Mouse (Mus musculus) layer of hippocampus, postnatal 25 days (tissue): Measurements from ENCODE around the gene Zfp455. TPM values are rescaled to one million over a fixed set of nuclear protein-coding genes. Genes with fewer than 3 reads are reported as not detected.
"Not testable (repeated sequence)": the region's sequence is repeated elsewhere in the genome, so short reads cannot be mapped to it uniquely, and the experiment has no call there.

Experiments used
- DNase-seq, 2 experiments: peaks; one replicate each; pipeline ENCODE4 v3.0.0; 2022; ENCODE audit warnings: mixed read lengths in 2 of 2, low spot score in 1 of 2; ENCODE audit errors: extremely low spot score in 1 of 2
- total RNA-seq, 2 experiments: library from RNA; stranded (reverse); gene quantifications; 2 replicates each; pipeline ENCODE4 v1.2.3; 2021

Gene Zfp455
- 1 to 10 TPM; 2.8 to 3.2 TPM for total RNA-seq

DNA sequence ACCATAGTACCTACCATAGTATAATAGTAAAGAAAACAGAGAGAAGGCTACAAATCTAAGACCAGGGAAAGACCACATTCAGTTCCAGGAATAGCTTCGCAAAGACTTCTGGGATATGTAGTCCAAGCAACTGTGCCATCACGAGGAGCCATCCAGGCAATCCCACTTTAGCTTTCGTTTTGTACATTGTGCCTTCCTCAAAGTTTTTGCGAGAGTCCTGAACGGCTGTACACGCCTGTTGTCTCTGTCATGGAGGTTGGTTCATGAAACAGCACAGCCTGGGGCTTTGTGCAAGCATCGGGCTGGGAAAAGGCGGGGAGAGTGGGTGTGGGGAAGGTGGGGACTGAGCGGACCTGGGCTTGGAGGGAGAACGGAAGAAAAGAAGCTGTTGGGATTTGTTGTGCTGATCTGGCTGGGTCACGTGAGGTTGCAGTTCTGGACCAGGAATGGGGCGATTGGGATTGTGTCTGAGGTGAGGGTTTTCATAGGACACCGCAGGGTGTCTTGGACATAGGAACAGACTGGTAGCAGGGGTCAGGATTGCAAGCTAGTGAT is at the start of gene Zfp455:
Gene Zfp455, plus strand, starts transcription at position 167 of the 555 bp plus-strand sequence.
- peak; percentile 52 to 57 for DNase-seq

GRCm38 (mm10) chr13:67166122-67166521 is 28.2 kb upstream of the Zfp455 start:
- DNase-seq, result not testable (repeated sequence)

GRCm38 (mm10) chr13:67172991-67173722 is 21.1 kb upstream of the Zfp455 start, which contains the start of gene Rsl1:
Gene Rsl1, plus strand, starts transcription at chr13:67173182.
- DNase-seq, result peak; percentile 44 to 58

- no peak for DNase-seq
Observed at GRCm38 (mm10) chr13:67173723-67174055, 20.6 kb upstream of the Zfp455 start.

DNA sequence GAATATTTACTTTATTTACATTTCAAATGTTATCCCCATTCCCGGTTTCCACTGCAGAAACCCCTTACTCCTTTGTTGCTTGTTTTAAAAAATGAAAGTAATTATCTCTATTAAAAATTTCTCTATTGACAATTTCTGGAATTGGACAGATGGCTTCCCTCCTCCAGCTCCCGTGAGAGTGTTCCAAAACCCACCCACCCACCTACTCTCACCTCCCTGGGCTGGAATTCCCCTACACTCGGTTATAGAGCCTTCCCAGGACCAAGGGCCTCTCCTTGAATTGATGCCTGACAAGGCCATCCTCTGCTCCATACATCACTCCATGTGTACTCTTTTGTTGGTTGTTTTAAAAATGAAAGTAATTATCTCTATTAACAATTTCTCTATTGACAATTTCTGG is 7.3 kb downstream of the Zfp455 start:
- no peak for DNase-seq

GRCm38 (mm10) chr13:67214015-67214607 is 19.8 kb downstream of the Zfp455 start:
- no peak for DNase-seq

Other genes starting within 250 kb of the Zfp455 start
- 1 to 10 TPM; 4.4 to 4.7 TPM for gene Zfp712, start 133.3 kb upstream of the Zfp455 start, total RNA-seq
- gene Zfp708, start 96.5 kb upstream of the Zfp455 start, total RNA-seq, result 1 to 10 TPM; 2.6 to 3.4 TPM
- 1 to 10 TPM; 2.6 to 3.0 TPM for gene Gm28557, start 85.9 kb upstream of the Zfp455 start, total RNA-seq
- under 1 TPM; 0.31 to 0.37 TPM for gene Rslcan18, start 78.2 kb upstream of the Zfp455 start, total RNA-seq
- gene Zfp759, start 72.8 kb upstream of the Zfp455 start, total RNA-seq, result 10 to 100 TPM; 10.1 to 10.8 TPM
- 1 to 10 TPM; 6.8 to 7.3 TPM for gene Rsl1, start 21.3 kb upstream of the Zfp455 start, total RNA-seq
- gene Zfp458, start 84.0 kb downstream of the Zfp455 start, total RNA-seq, result 10 to 100 TPM; 19.0 to 24.1 TPM
- gene Zfp457, start 112.0 kb downstream of the Zfp455 start, total RNA-seq, result 1 to 10 TPM; 4.6 to 6.0 TPM
- gene Zfp595, start 138.1 kb downstream of the Zfp455 start, total RNA-seq, result 1 to 10 TPM; 3.1 to 3.2 TPM
- under 1 TPM in 1 of 2 experiments, not detected in 1; 0.57 TPM for gene Gm28044, start 166.0 kb downstream of the Zfp455 start, total RNA-seq
- gene Zfp953, start 166.1 kb downstream of the Zfp455 start, total RNA-seq, result 1 to 10 TPM; 1.0 to 1.1 TPM
- not detected for gene Gm28041, start 181.2 kb downstream of the Zfp455 start, total RNA-seq
- gene Zfp456, start 181.3 kb downstream of the Zfp455 start, total RNA-seq, result under 1 TPM; 0.71 to 0.80 TPM
- gene Zfp429, start 205.3 kb downstream of the Zfp455 start, total RNA-seq, result 1 to 10 TPM; 2.4 to 5.1 TPM
- gene Zfp459, start 226.9 kb downstream of the Zfp455 start, total RNA-seq, result 1 to 10 TPM; 3.0 to 4.7 TPM